Mouse (Mus musculus): Measurements from ENCODE around the gene Nova2. TPM values are rescaled to one million over a fixed set of nuclear protein-coding genes. Genes with fewer than 3 reads are reported as not detected.
A peak's percentile ranks its signal among the peaks of the same experiment; 100 is the strongest.

Nova2 gene
- total RNA-seq (2021) = 100 to 1,000 TPM; 114 to 118 TPM

- intact Hi-C loops (cut with DNase I) = loop anchor here (5.0 kb wide), 1 partner anchor 37 kb away; no protein-coding TSS in a partner anchor
- DNase-seq (ENCODE audit: extremely low spot score in 1 of 2, low spot score in 2 of 2) = peak; percentile 97
These were observed at the start of gene Nova2 for GRCm38 (mm10) chr7:18925162-18925938. Nova2 (plus strand) TSS chr7:18925888.

GRCm38 (mm10) chr7:18878691-18879090, 47.0 kb upstream of the Nova2 start:
- intact Hi-C loops (cut with DNase I) = loop anchor here (10.0 kb wide), 2 partner anchors 664 to 1804 kb away; partner anchors contain the start of gene Psg16
- no peak for DNase-seq (ENCODE audit: extremely low spot score in 1 of 2, low spot score in 2 of 2)

- DNase-seq (ENCODE audit: extremely low spot score in 1 of 2, low spot score in 2 of 2) = peak in 1 of 2 experiments; percentile 74
- intact Hi-C loops (cut with DNase I) = no loop called here
These were observed 41.5 kb upstream of the Nova2 start for GRCm38 (mm10) chr7:18883991-18884744.

GRCm38 (mm10) chr7:18884745-18885422, 40.8 kb upstream of the Nova2 start:
- no peak for DNase-seq (ENCODE audit: extremely low spot score in 1 of 2, low spot score in 2 of 2)
- intact Hi-C loops (cut with DNase I) = no loop called here

- intact Hi-C loops (cut with DNase I) = no loop called here
- no peak for DNase-seq (ENCODE audit: extremely low spot score in 1 of 2, low spot score in 2 of 2)
These were observed 38.7 kb upstream of the Nova2 start for GRCm38 (mm10) chr7:18886963-18887362.

GRCm38 (mm10) chr7:18890848-18891247, 34.8 kb upstream of the Nova2 start:
- intact Hi-C loops (cut with DNase I) = loop anchor here (5.0 kb wide), 1 partner anchor 101 kb away; the partner anchor contains the start of gene Mypop

GRCm38 (mm10) chr7:18891872-18892599, 33.7 kb upstream of the Nova2 start:
- peak; percentile 84 to 93 for DNase-seq (ENCODE audit: extremely low spot score in 1 of 2, low spot score in 2 of 2)
- intact Hi-C loops (cut with DNase I) = loop anchor here (5.0 kb wide), 1 partner anchor 100 kb away; the partner anchor contains the start of gene Mypop

More at GRCm38 (mm10) chr7:18890848-18891247, 34.8 kb upstream of the Nova2 start:
- DNase-seq (ENCODE audit: extremely low spot score in 1 of 2, low spot score in 2 of 2) = no peak

- DNase-seq (ENCODE audit: extremely low spot score in 1 of 2, low spot score in 2 of 2) = peak in 1 of 2 experiments; percentile 53
- intact Hi-C loops (cut with DNase I) = loop anchor here (5.0 kb wide), 1 partner anchor 99 kb away; the partner anchor contains the start of gene Mypop
These were observed 32.7 kb upstream of the Nova2 start for GRCm38 (mm10) chr7:18893009-18893408.

- intact Hi-C loops (cut with DNase I) = loop anchor here (5.0 kb wide), 1 partner anchor 98 kb away; the partner anchor contains the start of gene Mypop
- DNase-seq (ENCODE audit: extremely low spot score in 1 of 2, low spot score in 2 of 2) = peak in 1 of 2 experiments; percentile 82
These were observed 31.8 kb upstream of the Nova2 start for GRCm38 (mm10) chr7:18893651-18894430.

- peak in 1 of 2 experiments; percentile 68 for DNase-seq (ENCODE audit: extremely low spot score in 1 of 2, low spot score in 2 of 2)
- intact Hi-C loops (cut with DNase I) = loop anchor here (5.0 kb wide), 2 partner anchors 61 to 111 kb away; no protein-coding TSS in a partner anchor
These were observed 29.2 kb upstream of the Nova2 start for GRCm38 (mm10) chr7:18896536-18896935.

- DNase-seq (ENCODE audit: extremely low spot score in 1 of 2, low spot score in 2 of 2) = no peak
- intact Hi-C loops (cut with DNase I) = no loop called here
These were observed 25.2 kb upstream of the Nova2 start for GRCm38 (mm10) chr7:18900513-18900912.

- intact Hi-C loops (cut with DNase I) = no loop called here
- no peak for DNase-seq (ENCODE audit: extremely low spot score in 1 of 2, low spot score in 2 of 2)
These were observed 23.2 kb upstream of the Nova2 start for GRCm38 (mm10) chr7:18902486-18902885.

- no peak for DNase-seq (ENCODE audit: extremely low spot score in 1 of 2, low spot score in 2 of 2)
These were observed 20.7 kb upstream of the Nova2 start for GRCm38 (mm10) chr7:18904971-18905370.

GRCm38 (mm10) chr7:18909797-18910196, 15.9 kb upstream of the Nova2 start:
- intact Hi-C loops (cut with DNase I) = no loop called here
- no peak for DNase-seq (ENCODE audit: extremely low spot score in 1 of 2, low spot score in 2 of 2)

More at GRCm38 (mm10) chr7:18904971-18905370, 20.7 kb upstream of the Nova2 start:
- intact Hi-C loops (cut with DNase I) = no loop called here

- intact Hi-C loops (cut with DNase I) = no loop called here
- peak; percentile 96 to 98 for DNase-seq (ENCODE audit: extremely low spot score in 1 of 2, low spot score in 2 of 2)
These were observed 15.4 kb upstream of the Nova2 start, which contains the start of gene Ccdc61 for GRCm38 (mm10) chr7:18910241-18910831. Ccdc61 (minus strand) TSS chr7:18910415.

GRCm38 (mm10) chr7:18916254-18916653, 9.4 kb upstream of the Nova2 start:
- intact Hi-C loops (cut with DNase I) = no loop called here
- DNase-seq (ENCODE audit: extremely low spot score in 1 of 2, low spot score in 2 of 2) = no peak

- no peak for DNase-seq (ENCODE audit: extremely low spot score in 1 of 2, low spot score in 2 of 2)
- intact Hi-C loops (cut with DNase I) = no loop called here
These were observed 7.8 kb upstream of the Nova2 start for GRCm38 (mm10) chr7:18917931-18918330.
